Mouse (Mus musculus): ENCODE results near the gene Slc1a5. TPM values are rescaled to one million over a fixed set of nuclear protein-coding genes. Genes with fewer than 3 reads are reported as not detected.

Gene Slc1a5
- total and polyA plus RNA-seq, 2 experiments from 2014 or later = 9.5 to 18.1 TPM

GRCm38 (mm10) chr7:16782555-16783125 lies 1.5 kb downstream of the Slc1a5 start:
- no peak for TF ChIP-seq CTCF (IDR thresholded peaks at IDR 0.05; ENCODE audit: low read depth)
- ATAC-seq = no peak
- Histone ChIP-seq H3K9me3 (ENCODE audit: low read length) (no peaks in the 10 kb centered on the region), H3K27ac (0 out of 2 replicates have a peak overlapping the region, but pooled peaks have one; percentile 4), H3K9ac (replicated peaks; ENCODE audit: low read length) (peak overlapping the region; percentile 44), H3K4me2 (ENCODE audit: low read depth, low read length) (peak overlapping the region; percentile 99), H3K36me3 (ENCODE audit: insufficient read depth, low read length) (no peaks in the 10 kb centered on the region), H3K4me1 (ENCODE audit: insufficient read depth, low read length) (no peaks in the 10 kb centered on the region), H3K4me3 (ENCODE audit: low read length) (peak overlapping the region; percentile 54), H3K27me3 (ENCODE audit: insufficient read depth, low read length) (no peaks in the 10 kb centered on the region)
- 14% methylated on average over 11 of the region's 11 CpGs for WGBS
- no peak for DNase-seq (ENCODE audit: low spot score)

DNA sequence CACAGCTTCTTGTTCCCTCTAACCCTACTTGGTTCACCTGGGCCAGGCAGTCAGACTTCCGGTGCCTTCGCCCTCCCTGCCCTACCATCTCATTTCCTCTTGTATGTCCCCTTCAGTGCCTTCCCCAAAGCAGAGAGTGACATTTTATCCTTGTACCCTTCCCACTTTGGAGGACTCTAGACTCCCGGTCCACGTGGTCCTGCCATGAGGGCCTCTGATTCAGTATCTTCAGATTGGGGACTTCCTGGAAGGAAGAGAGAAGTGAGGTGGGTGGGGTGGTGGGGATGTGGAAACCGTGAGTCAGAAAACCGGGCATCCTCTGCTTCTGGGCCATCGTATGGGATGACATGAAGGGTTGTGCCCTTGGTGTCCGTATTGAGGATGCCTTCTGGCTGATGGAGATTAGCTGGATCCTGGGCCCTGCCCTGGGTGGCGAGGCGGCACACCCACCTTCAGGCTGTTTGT lies 2.1 kb downstream of the Slc1a5 start:
- no peak overlapping the region for H3K9ac ChIP-seq (replicated peaks; ENCODE audit: low read length)
- H3K9me3 ChIP-seq (ENCODE audit: low read length) = no peaks in the 10 kb centered on the region
- 42% methylated on average over 10 of the region's 10 CpGs for WGBS
- no peaks in the 10 kb centered on the region for H3K27me3 ChIP-seq (ENCODE audit: insufficient read depth, low read length)
- H3K4me3 ChIP-seq (ENCODE audit: low read length) = no peak overlapping the region
- DNase-seq (ENCODE audit: low spot score) (no peak), ATAC-seq (no peak)
- TF ChIP-seq CTCF (IDR thresholded peaks at IDR 0.05; ENCODE audit: low read depth) = no peak
- H3K4me1 ChIP-seq (ENCODE audit: insufficient read depth, low read length) = no peaks in the 10 kb centered on the region
- H3K27ac ChIP-seq = no peak overlapping the region
- H3K36me3 ChIP-seq (ENCODE audit: insufficient read depth, low read length) = no peaks in the 10 kb centered on the region
- H3K4me2 ChIP-seq (ENCODE audit: low read depth, low read length) = peak overlapping the region; percentile 99

- no peak for TF ChIP-seq CTCF (IDR thresholded peaks at IDR 0.05; ENCODE audit: low read depth)
- ATAC-seq = no peak
- no peak overlapping the region for H3K27ac ChIP-seq
- WGBS = 39% methylated on average over 17 of the region's 17 CpGs
- H3K4me2 ChIP-seq (ENCODE audit: low read depth, low read length) = peak overlapping the region; percentile 99
- peak; percentile 12 for DNase-seq (ENCODE audit: low spot score)
- no peaks in the 10 kb centered on the region for H3K4me1 ChIP-seq (ENCODE audit: insufficient read depth, low read length)
- no peaks in the 10 kb centered on the region for H3K9me3 ChIP-seq (ENCODE audit: low read length)
- H3K4me3 ChIP-seq (ENCODE audit: low read length) = no peak overlapping the region
- H3K27me3 ChIP-seq (ENCODE audit: insufficient read depth, low read length) = no peaks in the 10 kb centered on the region
- H3K9ac ChIP-seq (replicated peaks; ENCODE audit: low read length) = no peak overlapping the region
- no peaks in the 10 kb centered on the region for H3K36me3 ChIP-seq (ENCODE audit: insufficient read depth, low read length)
Measured at GRCm38 (mm10) chr7:16783758-16784415, 2.7 kb downstream of the Slc1a5 start.

DNA sequence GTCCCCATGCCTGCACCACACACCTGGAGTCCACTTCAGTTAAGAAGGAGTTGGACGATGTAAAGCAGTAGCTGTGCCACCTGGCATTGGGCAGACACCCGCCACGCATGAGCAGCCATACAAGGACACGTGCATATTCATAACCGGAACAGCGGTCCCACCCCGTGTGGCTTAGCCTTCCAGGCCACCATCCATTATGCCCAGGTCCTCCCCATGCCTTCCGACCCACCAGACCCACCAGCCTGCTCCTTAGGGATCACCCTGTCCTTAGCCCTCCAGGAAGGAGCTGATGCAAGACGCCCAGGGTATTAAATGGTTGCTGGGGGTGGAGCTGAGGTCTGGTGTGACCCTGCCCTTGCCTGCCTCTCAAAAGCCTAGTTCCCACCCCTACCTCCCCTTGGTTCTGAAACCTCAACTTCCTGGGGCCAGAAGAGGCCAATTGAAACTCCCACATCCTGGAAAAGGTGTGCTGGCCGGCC lies 3.4 kb downstream of the Slc1a5 start:
- Histone ChIP-seq H3K4me2 (ENCODE audit: low read depth, low read length) (peak overlapping the region; percentile 99; the same call in 1 of the 2 replicates), H3K9me3 (ENCODE audit: low read length) (no peaks in the 10 kb centered on the region), H3K36me3 (ENCODE audit: insufficient read depth, low read length) (no peaks in the 10 kb centered on the region), H3K9ac (replicated peaks; ENCODE audit: low read length) (no peak overlapping the region), H3K4me1 (ENCODE audit: insufficient read depth, low read length) (no peaks in the 10 kb centered on the region), H3K4me3 (ENCODE audit: low read length) (no peak overlapping the region), H3K27ac (no peak overlapping the region), H3K27me3 (ENCODE audit: insufficient read depth, low read length) (no peaks in the 10 kb centered on the region)
- WGBS = 57% methylated on average over 10 of the region's 10 CpGs
- TF ChIP-seq CTCF (IDR thresholded peaks at IDR 0.05; ENCODE audit: low read depth) = no peak
- DNase-seq (ENCODE audit: low spot score) = no peak
- ATAC-seq = no peak

- Histone ChIP-seq H3K27ac (no peak overlapping the region), H3K4me3 (ENCODE audit: low read length) (no peak overlapping the region), H3K9me3 (ENCODE audit: low read length) (no peaks in the 10 kb centered on the region), H3K4me1 (ENCODE audit: insufficient read depth, low read length) (no peaks in the 10 kb centered on the region), H3K36me3 (ENCODE audit: insufficient read depth, low read length) (no peaks in the 10 kb centered on the region), H3K9ac (replicated peaks; ENCODE audit: low read length) (no peak overlapping the region), H3K4me2 (ENCODE audit: low read depth, low read length) (no peak overlapping the region), H3K27me3 (ENCODE audit: insufficient read depth, low read length) (no peaks in the 10 kb centered on the region)
- no peak for TF ChIP-seq CTCF (IDR thresholded peaks at IDR 0.05; ENCODE audit: low read depth)
- WGBS = 80% methylated on average over 8 of the region's 8 CpGs
- no peak for ATAC-seq
- DNase-seq (ENCODE audit: low spot score) = no peak
Measured at GRCm38 (mm10) chr7:16785541-16786083, 4.5 kb downstream of the Slc1a5 start.

DNA sequence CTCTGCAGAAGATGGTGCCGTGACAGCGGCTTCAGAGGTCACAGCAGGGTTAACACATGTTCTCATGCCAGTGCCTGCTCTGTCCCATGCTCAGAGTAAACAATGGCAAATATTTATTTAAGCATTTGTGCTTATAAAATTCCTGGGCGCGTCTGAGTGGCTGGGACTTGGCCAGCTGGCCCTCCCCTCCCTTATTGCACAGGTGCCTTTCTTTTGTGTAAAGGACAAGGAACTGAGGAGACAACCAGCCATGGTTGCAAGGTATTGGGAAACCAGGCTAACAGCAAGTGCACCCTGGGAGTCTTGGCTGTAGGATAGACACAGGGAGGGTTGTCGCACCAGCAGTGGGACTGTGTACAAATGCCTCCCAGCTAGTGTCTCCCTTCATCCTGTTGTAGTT lies 11.2 kb downstream of the Slc1a5 start:
- ATAC-seq (no peak), DNase-seq (ENCODE audit: low spot score) (no peak)
- Histone ChIP-seq H3K4me3 (ENCODE audit: low read length) (no peak overlapping the region), H3K27me3 (ENCODE audit: insufficient read depth, low read length) (no peaks in the 10 kb centered on the region), H3K4me1 (ENCODE audit: insufficient read depth, low read length) (no peaks in the 10 kb centered on the region), H3K9ac (replicated peaks; ENCODE audit: low read length) (no peak overlapping the region), H3K36me3 (ENCODE audit: insufficient read depth, low read length) (no peaks in the 10 kb centered on the region; the same call in 1 of the 2 replicates), H3K27ac (no peak overlapping the region), H3K9me3 (ENCODE audit: low read length) (no peaks in the 10 kb centered on the region), H3K4me2 (ENCODE audit: low read depth, low read length) (no peak overlapping the region)
- no peak for TF ChIP-seq CTCF (IDR thresholded peaks at IDR 0.05; ENCODE audit: low read depth)
- 77% methylated on average over 5 of the region's 5 CpGs for WGBS

Measured in hindbrain, postnatal 0 days (tissue).